9 mouse cellular contexts compared by ENCODE assay signal in the genomic region with DNA sequence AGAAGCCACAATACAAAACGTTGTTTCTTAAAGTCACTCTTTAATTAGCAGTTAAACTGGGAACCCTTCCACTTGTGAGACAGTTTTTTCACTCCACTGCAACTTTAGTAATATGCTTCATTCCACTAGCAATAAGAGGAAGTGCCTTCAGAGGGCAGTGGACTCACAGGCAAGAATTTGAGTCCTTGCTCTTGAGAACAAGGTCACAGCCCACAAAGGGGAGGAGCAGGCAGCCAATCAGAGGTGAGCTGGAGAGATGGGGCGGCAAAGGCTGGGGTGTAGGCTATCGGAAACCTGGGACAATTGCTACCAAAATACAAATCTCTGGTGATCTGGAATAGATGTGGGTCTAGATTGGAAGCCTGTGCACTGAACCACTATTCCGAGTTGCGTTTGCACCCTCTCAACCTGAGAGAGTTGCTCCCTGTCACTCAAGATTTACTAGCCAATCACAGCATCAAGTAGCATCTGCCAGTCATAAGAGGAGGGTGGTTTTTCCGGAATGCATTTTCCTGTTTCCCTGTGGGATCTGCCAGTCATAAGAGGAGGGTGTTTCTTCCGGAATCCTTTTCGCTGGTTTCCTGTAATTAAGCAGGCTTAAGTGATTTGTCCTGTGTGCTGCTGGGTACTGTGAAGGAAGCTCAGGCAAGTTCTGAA. TPM values are rescaled to one million over a fixed set of nuclear protein-coding genes. Genes with fewer than 3 reads are reported as not detected.
DNase-seq lines count a peak whose midpoint lies in the region; ATAC-seq and TF ChIP-seq lines count a peak whose summit lies in the region.
"Not testable (repeated sequence)": the region's sequence is repeated elsewhere in the genome, so short reads cannot be mapped to it uniquely, and the experiment has no call there.
"Had no signal": no experiment of that assay in that cellular context is flagged by ENCODE, and none has a peak within 500 bp of the region (broad histone marks: within the 10 kb centered on the region; RNA-seq: fewer than 3 reads in every experiment).

No protein-coding gene starts in this region.

- no CpG with 5 or more reads among the region's 8 CpGs for WGBS in forebrain, embryonic 14.5 days
- WGBS in heart, embryonic 16.5 days: no CpG with 5 or more reads among the region's 8 CpGs
- WGBS in intestine, embryonic 14.5 days: no CpG with 5 or more reads among the region's 8 CpGs
- WGBS in limb, embryonic 14.5 days: no CpG with 5 or more reads among the region's 8 CpGs
- no CpG with 5 or more reads among the region's 8 CpGs for WGBS in lung, embryonic 16.5 days
- WGBS in midbrain, postnatal 0 days: no CpG with 5 or more reads among the region's 8 CpGs
- no CpG with 5 or more reads among the region's 8 CpGs for WGBS in stomach, postnatal 0 days

- not testable (repeated sequence) for H3K9ac ChIP-seq in forebrain, embryonic 14.5 days (ENCODE audit: low read length); heart, embryonic 16.5 days (ENCODE audit: low read length); intestine, embryonic 14.5 days (ENCODE audit: low read length); limb, embryonic 14.5 days (ENCODE audit: low read depth, low read length, severe bottlenecking); lung, embryonic 16.5 days (ENCODE audit: low read length); midbrain, postnatal 0 days (replicated peaks; ENCODE audit: low read length, poor library complexity, severe bottlenecking); stomach, postnatal 0 days (ENCODE audit: low read length)

- H3K4me3 ChIP-seq in forebrain, embryonic 14.5 days (ENCODE audit: low read depth, low read length); heart, embryonic 16.5 days (ENCODE audit: low read length); intestine, embryonic 14.5 days (ENCODE audit: low read depth, low read length); limb, embryonic 14.5 days (replicated peaks; ENCODE audit: low read length); lung, embryonic 16.5 days (ENCODE audit: low read length); midbrain, postnatal 0 days (ENCODE audit: low read depth, low read length); stomach, postnatal 0 days (ENCODE audit: low read depth, low read length): not testable (repeated sequence)

- not testable (repeated sequence) for TF ChIP-seq POLR2A in limb, embryonic 14.5 days (IDR thresholded peaks at IDR 0.05; ENCODE audit: borderline replicate concordance, extremely low read depth, insufficient read depth, insufficient read length)

- not testable (repeated sequence) for H3K36me3 ChIP-seq in forebrain, embryonic 14.5 days (ENCODE audit: control insufficient read depth, insufficient read depth, low read length); heart, embryonic 16.5 days (ENCODE audit: control insufficient read depth, insufficient read depth); intestine, embryonic 14.5 days (ENCODE audit: control insufficient read depth, insufficient read depth, low read length); limb, embryonic 14.5 days (ENCODE audit: control insufficient read depth, insufficient read depth, low read length); lung, embryonic 16.5 days (ENCODE audit: control insufficient read depth, insufficient read depth, low read length); midbrain, postnatal 0 days (ENCODE audit: insufficient read depth, low read length); stomach, postnatal 0 days (ENCODE audit: control insufficient read depth, insufficient read depth, low read length)

- not testable (repeated sequence) for DNase-seq in forebrain, embryonic 14.5 days (ENCODE audit: low spot score); intestine, embryonic 14.5 days (ENCODE audit: low spot score); limb, embryonic 14.5 days (ENCODE audit: low spot score); midbrain, postnatal 0 days (ENCODE audit: low spot score); stomach, postnatal 0 days (ENCODE audit: low spot score)

- H3K27me3 ChIP-seq in forebrain, embryonic 14.5 days (replicated peaks; ENCODE audit: control insufficient read depth, insufficient read depth, low read length); heart, embryonic 16.5 days (ENCODE audit: control insufficient read depth, insufficient read depth, low read length); intestine, embryonic 14.5 days (replicated peaks; ENCODE audit: control insufficient read depth, insufficient read depth, low read length); limb, embryonic 14.5 days (ENCODE audit: control insufficient read depth, insufficient read depth, low read length); lung, embryonic 16.5 days (ENCODE audit: control insufficient read depth, insufficient read depth, low read depth, low read length); midbrain, postnatal 0 days (ENCODE audit: insufficient read depth, low read length); stomach, postnatal 0 days (ENCODE audit: control insufficient read depth, insufficient read depth, low read length): not testable (repeated sequence)

- ATAC-seq in cerebellum, adult (ENCODE audit: insufficient number of reproducible peaks, low FRiP score, low TSS enrichment): peak; percentile 95
- ATAC-seq in forebrain, embryonic 14.5 days: peak; percentile 100
- ATAC-seq in heart, embryonic 16.5 days (replicated peaks; ENCODE audit: extremely low read depth, insufficient read depth, low FRiP score): peak; percentile 98
- ATAC-seq in intestine, embryonic 14.5 days (replicated peaks; ENCODE audit: low FRiP score, low TSS enrichment, low read depth): peak; percentile 98
- ATAC-seq in limb, embryonic 14.5 days (ENCODE audit: low FRiP score, low read depth): peak; percentile 94
- peak; percentile 99 for ATAC-seq in lung, embryonic 16.5 days (ENCODE audit: low read depth)
- peak; percentile 97 for ATAC-seq in midbrain, postnatal 0 days (ENCODE audit: low FRiP score)
- ATAC-seq in stomach, postnatal 0 days (ENCODE audit: low FRiP score, low TSS enrichment): peak; percentile 98

- H3K9me3 ChIP-seq in forebrain, embryonic 14.5 days (replicated peaks; ENCODE audit: control insufficient read depth, low read length); heart, embryonic 16.5 days (replicated peaks; ENCODE audit: control insufficient read depth, low read length); intestine, embryonic 14.5 days (ENCODE audit: control insufficient read depth, low read length); limb, embryonic 14.5 days (ENCODE audit: control insufficient read depth, low read length); lung, embryonic 16.5 days (ENCODE audit: control insufficient read depth, low read length); midbrain, postnatal 0 days (ENCODE audit: low read length); stomach, postnatal 0 days (ENCODE audit: control insufficient read depth, low read length): not testable (repeated sequence)

- not testable (repeated sequence) for TF ChIP-seq EP300 in stomach, postnatal 0 days (optimal IDR thresholded peaks at IDR 0.05)

- not testable (repeated sequence) for H3K4me2 ChIP-seq in forebrain, embryonic 14.5 days (ENCODE audit: low read length); heart, embryonic 16.5 days (ENCODE audit: low read depth, low read length); intestine, embryonic 14.5 days (ENCODE audit: low read length); limb, embryonic 14.5 days (replicated peaks; ENCODE audit: low read depth, low read length, severe bottlenecking); lung, embryonic 16.5 days (ENCODE audit: low read depth, low read length); midbrain, postnatal 0 days (ENCODE audit: low read depth, low read length, poor library complexity, severe bottlenecking); stomach, postnatal 0 days (replicated peaks; ENCODE audit: low read depth)

- TF ChIP-seq CTCF in midbrain, postnatal 0 days (IDR thresholded peaks at IDR 0.05); stomach, postnatal 0 days (IDR thresholded peaks at IDR 0.05; ENCODE audit: low read depth): not testable (repeated sequence)

- not testable (repeated sequence) for H3K4me1 ChIP-seq in forebrain, embryonic 14.5 days (ENCODE audit: control insufficient read depth, insufficient read depth, low read length); heart, embryonic 16.5 days (ENCODE audit: control insufficient read depth, insufficient read depth, low read length); intestine, embryonic 14.5 days (replicated peaks; ENCODE audit: control insufficient read depth, insufficient read depth, low read length); limb, embryonic 14.5 days (ENCODE audit: control insufficient read depth, insufficient read depth, low read length); lung, embryonic 16.5 days (replicated peaks; ENCODE audit: control insufficient read depth, insufficient read depth, low read length); midbrain, postnatal 0 days (ENCODE audit: insufficient read depth, low read length); stomach, postnatal 0 days (replicated peaks; ENCODE audit: control insufficient read depth, insufficient read depth)

- not testable (repeated sequence) for H3K27ac ChIP-seq in forebrain, embryonic 14.5 days (ENCODE audit: low read depth, low read length); heart, embryonic 16.5 days (ENCODE audit: low read length); intestine, embryonic 14.5 days (ENCODE audit: low read depth); limb, embryonic 14.5 days (replicated peaks; ENCODE audit: low read depth, low read length); lung, embryonic 16.5 days (ENCODE audit: low read length); midbrain, postnatal 0 days (ENCODE audit: low read depth, low read length); stomach, postnatal 0 days (replicated peaks)

RNA-seq across cellular contexts. Expression of gene Zfp97, which starts 57.7 kb away (rescaled TPM):
- 4.4 and 5.9 TPM in 2 replicates for polyA plus RNA-seq in forebrain, embryonic 14.5 days (2014; fragmentation: Nextera tagmentation; extraction: Ambion mirVana)
- polyA plus RNA-seq in heart, embryonic 16.5 days (2015; fragmentation: Nextera tagmentation; extraction: Ambion mirVana): 7.1 and 8.2 TPM in 2 replicates
- polyA plus RNA-seq in intestine, embryonic 14.5 days (2014; fragmentation: Nextera tagmentation; extraction: Ambion mirVana): 7.2 and 9.2 TPM in 2 replicates
- polyA plus RNA-seq in limb, embryonic 14.5 days (2012; rRNA removed): 2.0 and 2.7 TPM in 2 replicates
- 5.4 and 6.4 TPM in 2 replicates for polyA plus RNA-seq in limb, embryonic 14.5 days (2014; fragmentation: Nextera tagmentation; extraction: Ambion mirVana)
- 6.3 and 6.6 TPM in 2 replicates for polyA plus RNA-seq in lung, embryonic 16.5 days (2015; fragmentation: Nextera tagmentation; extraction: Ambion mirVana)
- 2.2 and 4.0 TPM in 2 replicates for total RNA-seq in midbrain, postnatal 0 days (2014; rRNA removed)
- polyA plus RNA-seq in midbrain, postnatal 0 days (2015; fragmentation: Nextera tagmentation; extraction: Ambion mirVana): 2.8 and 4.1 TPM in 2 replicates
- 3.3 and 3.5 TPM in 2 replicates for polyA plus RNA-seq in stomach, postnatal 0 days (2015; fragmentation: Nextera tagmentation; extraction: Ambion mirVana)
- polyA plus RNA-seq: erythroblast, embryonic 14.5 days had no signal
